25 mouse cellular contexts compared by ENCODE assay signal in genomic region chr2:17438317-17438716, GRCm38 (mm10).
"Had no signal": no experiment of that assay in that cellular context is flagged by ENCODE, and none has a peak within 500 bp of the region (broad histone marks: within the 10 kb centered on the region; RNA-seq: fewer than 3 reads in every experiment).

No protein-coding gene starts in this region.

- DNase-seq: gastrocnemius, postnatal 14 days; gastrocnemius, postnatal 36 days; heart, adult 18-20 months; heart, postnatal 14 days; heart, postnatal 36 days; kidney, adult 18-20 months; kidney, adult 8-10 months; kidney, postnatal 10 days; kidney, postnatal 25 days; kidney, postnatal 4 days; left cerebral cortex, postnatal 4 days had no signal

- H3K4me3 ChIP-seq: heart, embryonic 13.5 days; heart, embryonic 15.5 days; hindbrain, embryonic 13.5 days; intestine, embryonic 15.5 days; layer of hippocampus, adult 2 months; left cerebral cortex, adult 2 months; limb, embryonic 13.5 days; limb, embryonic 15.5 days; liver, embryonic 12.5 days had no signal

- H3K9ac ChIP-seq: heart, embryonic 13.5 days; heart, embryonic 15.5 days; hindbrain, embryonic 13.5 days; intestine, embryonic 15.5 days; limb, embryonic 13.5 days; limb, embryonic 15.5 days; liver, embryonic 12.5 days; liver, embryonic 14.5 days had no signal

- H3K9me3 ChIP-seq: heart, embryonic 13.5 days; heart, embryonic 15.5 days; hindbrain, embryonic 13.5 days; intestine, embryonic 15.5 days; limb, embryonic 13.5 days; limb, embryonic 15.5 days; liver, embryonic 12.5 days had no signal

- H3K4me1 ChIP-seq: intestine, embryonic 15.5 days; limb, embryonic 13.5 days; limb, embryonic 15.5 days; liver, embryonic 12.5 days had no signal

- H3K27me3 ChIP-seq: heart, embryonic 13.5 days; heart, embryonic 15.5 days; intestine, embryonic 15.5 days; limb, embryonic 13.5 days; limb, embryonic 15.5 days; liver, embryonic 12.5 days had no signal

- ATAC-seq: hindbrain, embryonic 16.5 days; inflammation-experienced regulatory T-cells, adult 6 months; intestine, embryonic 15.5 days; intestine, postnatal 0 days; liver, embryonic 12.5 days had no signal

- H3K27ac ChIP-seq: heart, embryonic 13.5 days; heart, embryonic 15.5 days; hindbrain, embryonic 13.5 days; intestine, embryonic 15.5 days; layer of hippocampus, adult 2 months; left cerebral cortex, adult 2 months; limb, embryonic 13.5 days; limb, embryonic 15.5 days; liver, embryonic 12.5 days; liver, embryonic 14.5 days had no signal

- H3K36me3 ChIP-seq: hindbrain, embryonic 13.5 days; intestine, embryonic 15.5 days; limb, embryonic 13.5 days; limb, embryonic 15.5 days; liver, embryonic 12.5 days had no signal

- H3K4me2 ChIP-seq: heart, embryonic 11.5 days; heart, embryonic 13.5 days; heart, embryonic 15.5 days; hindbrain, embryonic 13.5 days; intestine, embryonic 15.5 days; limb, embryonic 13.5 days; limb, embryonic 15.5 days; liver, embryonic 12.5 days had no signal
